Mouse (Mus musculus): ENCODE measurements around the gene Otor. TPM values are rescaled to one million over a fixed set of nuclear protein-coding genes. Genes with fewer than 3 reads are reported as not detected.
A peak's percentile ranks its signal among the peaks of the same experiment; 100 is the strongest.

The Otor gene
- polyA plus RNA-seq (2012; fragmentation: generic; extraction: Trizol): not detected

DNA sequence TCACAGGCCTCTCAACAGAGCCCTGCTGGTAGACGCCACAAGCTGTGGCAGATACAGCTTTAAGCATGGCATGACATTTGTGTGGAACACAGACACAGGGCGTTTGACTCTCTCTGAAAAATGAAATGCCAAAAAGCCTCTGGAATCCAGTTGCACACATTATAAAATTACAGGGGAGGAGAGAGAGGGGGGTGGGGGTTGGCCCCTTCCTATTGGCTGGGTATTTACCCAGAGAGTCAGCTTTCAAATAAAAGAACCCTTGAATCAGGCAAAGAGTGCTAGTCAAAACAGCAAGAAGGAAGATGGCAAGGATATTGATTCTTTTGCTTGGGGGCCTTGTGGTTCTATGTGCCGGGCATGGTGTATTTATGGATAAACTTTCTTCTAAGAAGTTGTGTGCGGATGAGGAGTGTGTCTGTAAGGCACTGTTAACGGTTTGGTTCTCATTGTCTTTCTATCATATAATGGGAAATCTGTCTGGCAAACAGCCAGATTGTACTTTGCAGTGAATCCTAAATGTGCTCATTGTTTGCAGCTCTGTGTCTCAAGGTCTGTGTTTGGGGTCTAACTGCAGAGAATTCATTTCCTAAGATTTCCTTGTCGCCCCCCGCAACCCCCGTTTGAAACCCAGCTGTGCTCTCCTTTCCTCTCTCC is at the start of gene Otor:
Gene Otor (plus strand): TSS at position 276 of the 654 bp plus-strand sequence.
- H3K4me2 ChIP-seq (ENCODE audit: low read depth): no peak within 1 kb of the TSS

DNA sequence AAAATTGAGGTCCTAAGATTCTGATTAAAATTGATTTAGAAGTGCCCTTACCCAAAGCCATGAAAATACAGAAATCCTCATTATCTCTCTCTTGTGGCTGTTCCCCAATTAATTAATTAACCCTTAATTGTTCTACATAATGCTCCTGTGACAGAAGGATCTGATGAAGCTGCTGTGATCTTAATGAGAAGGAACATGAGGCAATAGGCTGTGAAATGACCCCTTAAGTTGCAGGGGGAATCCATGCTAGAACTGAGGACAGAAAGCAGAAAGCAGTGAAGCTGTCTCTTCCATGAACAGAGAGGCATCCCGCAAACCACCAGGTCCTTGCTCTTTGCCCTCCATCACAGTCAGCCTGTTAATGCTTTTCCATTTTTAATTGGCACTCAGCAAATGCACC is 47.0 kb upstream of the Otor start:
- no peak overlapping the region for H3ac ChIP-seq (ENCODE audit: control insufficient read depth, insufficient read length)
- H3K27me3 ChIP-seq (ENCODE audit: control insufficient read depth, insufficient read depth, insufficient read length): peaks cover 5% of the 10 kb centered on the region
- no peaks in the 10 kb centered on the region for H3K36me3 ChIP-seq (ENCODE audit: control insufficient read depth, insufficient read depth)
- TF ChIP-seq MYOG (IDR thresholded peaks at IDR 0.05; ENCODE audit: control insufficient read depth in 1 of 3, insufficient read depth in 1 of 3, insufficient read length in 2 of 3, low read depth in 2 of 3) (no peak), TCF3 (IDR thresholded peaks at IDR 0.05; ENCODE audit: insufficient read length, low read depth) (no peak), CEBPB (IDR thresholded peaks at IDR 0.05; ENCODE audit: insufficient read depth, poor library complexity, severe bottlenecking) (no peak), E2F4 (IDR thresholded peaks at IDR 0.05; ENCODE audit: insufficient read depth) (no peak), MAX (IDR thresholded peaks at IDR 0.05; ENCODE audit: low read depth) (no peak), SRF (IDR thresholded peaks at IDR 0.05; ENCODE audit: control insufficient read depth, insufficient read length, low read depth) (no peak), USF1 (IDR thresholded peaks at IDR 0.05; ENCODE audit: low read depth) (no peak), POLR2AphosphoS2 (IDR thresholded peaks at IDR 0.05; ENCODE audit: insufficient read length, low read depth) (no peak), TCF12 (IDR thresholded peaks at IDR 0.05; ENCODE audit: insufficient read depth, poor library complexity, severe bottlenecking) (no peak), REST (IDR thresholded peaks at IDR 0.05; ENCODE audit: insufficient read depth, insufficient read length) (no peak), POLR2A (IDR thresholded peaks at IDR 0.05; ENCODE audit: insufficient read length, low read depth) (no peak), MYOD1 (IDR thresholded peaks at IDR 0.05; ENCODE audit: control insufficient read depth in 1 of 3, insufficient read length in 2 of 3, low read depth in 2 of 3) (no peak)
- no peak overlapping the region for H3K4me2 ChIP-seq (ENCODE audit: low read depth)
- no peaks in the 10 kb centered on the region for H3K79me2 ChIP-seq (ENCODE audit: control insufficient read depth, insufficient read depth)
- no peak overlapping the region for H3K4me3 ChIP-seq

More for the DNA sequence above, at the start of gene Otor:
- Histone ChIP-seq H3K27me3 (ENCODE audit: control insufficient read depth, insufficient read depth, insufficient read length) (no peaks in the 10 kb centered on the region), H3ac (ENCODE audit: control insufficient read depth, insufficient read length) (no peak within 1 kb of the TSS), H3K4me3 (no peak within 1 kb of the TSS), H3K36me3 (ENCODE audit: control insufficient read depth, insufficient read depth) (no peaks in the 10 kb centered on the region), H3K79me2 (ENCODE audit: control insufficient read depth, insufficient read depth) (no peaks in the 10 kb centered on the region)
- TF ChIP-seq TCF3 (IDR thresholded peaks at IDR 0.05; ENCODE audit: insufficient read length, low read depth): no peak
- TF ChIP-seq POLR2AphosphoS2 (IDR thresholded peaks at IDR 0.05; ENCODE audit: insufficient read length, low read depth): no peak
- no peak for TF ChIP-seq TCF12 (IDR thresholded peaks at IDR 0.05; ENCODE audit: insufficient read depth, poor library complexity, severe bottlenecking)

DNA sequence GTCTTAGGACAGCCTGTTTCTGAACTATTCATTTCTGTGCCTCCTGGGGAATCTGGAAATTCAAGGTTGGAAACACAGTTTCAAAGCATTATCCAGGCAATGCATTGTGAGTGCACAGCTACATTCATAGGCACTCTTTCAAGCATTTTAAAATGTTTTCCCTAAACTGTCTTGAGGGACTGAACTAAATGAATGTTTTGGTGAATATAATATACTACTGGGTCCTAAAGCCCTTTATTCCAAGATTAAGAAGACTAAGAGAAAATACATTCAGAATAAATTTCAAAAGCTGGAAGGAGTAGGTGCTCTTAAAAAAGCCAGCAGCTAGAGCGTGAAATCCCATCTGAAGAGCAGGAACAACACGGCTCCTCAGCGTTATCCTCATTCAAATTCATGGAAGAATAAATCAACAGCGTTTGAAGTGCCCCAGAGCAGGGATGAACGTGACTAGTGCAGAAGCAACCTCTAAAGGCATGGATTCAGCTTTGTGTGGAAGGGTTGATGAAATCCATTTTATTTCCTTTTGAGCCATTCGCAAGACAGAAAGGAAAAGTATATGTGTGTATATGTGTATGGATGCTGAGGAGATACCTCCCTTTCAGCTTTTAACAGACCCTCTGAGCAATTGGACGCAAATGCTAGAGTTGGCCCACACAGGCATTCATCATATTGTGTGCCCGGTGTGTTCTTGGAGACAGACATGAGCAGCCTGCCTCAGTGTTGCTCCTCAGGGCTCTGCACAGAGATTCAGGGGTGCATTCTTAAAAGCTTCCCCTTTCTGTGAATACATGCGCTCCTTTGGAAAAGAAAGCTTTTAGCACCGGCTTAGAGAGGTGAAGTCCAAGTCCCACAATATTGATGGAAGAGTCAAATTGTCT is 45.7 kb upstream of the Otor start:
- H3K4me2 ChIP-seq (ENCODE audit: low read depth): no peak overlapping the region
- no peaks in the 10 kb centered on the region for H3K36me3 ChIP-seq (ENCODE audit: control insufficient read depth, insufficient read depth)
- peaks cover 5% of the 10 kb centered on the region for H3K27me3 ChIP-seq (ENCODE audit: control insufficient read depth, insufficient read depth, insufficient read length)
- no peak overlapping the region for H3ac ChIP-seq (ENCODE audit: control insufficient read depth, insufficient read length)
- H3K79me2 ChIP-seq (ENCODE audit: control insufficient read depth, insufficient read depth): no peaks in the 10 kb centered on the region
- TF ChIP-seq MYOD1 (IDR thresholded peaks at IDR 0.05; ENCODE audit: control insufficient read depth in 1 of 3, insufficient read length in 2 of 3, low read depth in 2 of 3) (no peak), MYOG (IDR thresholded peaks at IDR 0.05; ENCODE audit: control insufficient read depth in 1 of 3, insufficient read depth in 1 of 3, insufficient read length in 2 of 3, low read depth in 2 of 3) (no peak), CEBPB (IDR thresholded peaks at IDR 0.05; ENCODE audit: insufficient read depth, poor library complexity, severe bottlenecking) (no peak), REST (IDR thresholded peaks at IDR 0.05; ENCODE audit: insufficient read depth, insufficient read length) (no peak), SRF (IDR thresholded peaks at IDR 0.05; ENCODE audit: control insufficient read depth, insufficient read length, low read depth) (no peak), POLR2AphosphoS2 (IDR thresholded peaks at IDR 0.05; ENCODE audit: insufficient read length, low read depth) (no peak), USF1 (IDR thresholded peaks at IDR 0.05; ENCODE audit: low read depth) (no peak)
- no peak overlapping the region for H3K4me3 ChIP-seq

DNA sequence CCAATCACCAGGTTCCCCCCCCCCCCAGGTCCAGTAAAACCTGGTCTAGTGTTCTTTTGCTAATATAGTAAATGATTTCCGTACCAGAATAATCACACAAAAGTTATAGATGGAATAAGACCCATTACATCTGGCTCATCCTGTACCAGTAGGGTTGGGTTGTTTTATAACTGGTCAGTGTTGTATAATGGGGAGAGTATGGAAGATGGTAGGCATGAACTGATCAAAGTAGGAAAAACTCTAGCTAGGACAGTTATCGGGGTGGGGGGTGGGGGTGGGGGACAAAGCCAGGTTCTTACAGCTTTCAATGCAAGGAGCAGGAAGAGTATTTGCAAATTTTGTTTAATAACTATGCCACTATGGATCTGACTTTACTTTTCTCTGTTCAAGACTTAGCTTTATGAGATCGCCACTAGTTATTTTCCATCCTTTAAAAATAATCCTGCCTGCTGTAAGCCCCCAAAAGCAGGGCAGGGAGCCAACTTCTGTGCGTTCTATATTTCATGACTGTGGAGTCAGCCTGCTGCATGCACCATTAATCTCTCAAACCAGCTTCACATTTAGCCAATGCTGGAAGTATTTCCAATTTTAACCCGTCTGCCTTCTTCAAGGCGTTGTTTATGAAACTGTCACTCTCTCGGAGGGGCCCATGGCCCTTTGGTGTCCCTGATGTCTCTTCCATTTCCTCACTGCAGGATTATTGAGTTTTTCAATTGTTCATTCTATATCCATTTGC is 43.8 kb upstream of the Otor start:
- Histone ChIP-seq H3K4me2 (ENCODE audit: low read depth) (peak overlapping the region; percentile 70), H3K79me2 (ENCODE audit: control insufficient read depth, insufficient read depth) (no peaks in the 10 kb centered on the region), H3K4me3 (no peak overlapping the region), H3K36me3 (ENCODE audit: control insufficient read depth, insufficient read depth) (no peaks in the 10 kb centered on the region), H3ac (ENCODE audit: control insufficient read depth, insufficient read length) (no peak overlapping the region), H3K27me3 (ENCODE audit: control insufficient read depth, insufficient read depth, insufficient read length) (peaks cover 5% of the 10 kb centered on the region)
- no peak for TF ChIP-seq MAX (IDR thresholded peaks at IDR 0.05; ENCODE audit: low read depth)
- TF ChIP-seq E2F4 (IDR thresholded peaks at IDR 0.05; ENCODE audit: insufficient read depth): no peak
- no peak for TF ChIP-seq SRF (IDR thresholded peaks at IDR 0.05; ENCODE audit: control insufficient read depth, insufficient read length, low read depth)
- no peak for TF ChIP-seq CEBPB (IDR thresholded peaks at IDR 0.05; ENCODE audit: insufficient read depth, poor library complexity, severe bottlenecking)
- TF ChIP-seq TCF12 (IDR thresholded peaks at IDR 0.05; ENCODE audit: insufficient read depth, poor library complexity, severe bottlenecking): no peak
- no peak for TF ChIP-seq MYOD1 (IDR thresholded peaks at IDR 0.05; ENCODE audit: control insufficient read depth in 1 of 3, insufficient read length in 2 of 3, low read depth in 2 of 3)
- TF ChIP-seq TCF3 (IDR thresholded peaks at IDR 0.05; ENCODE audit: insufficient read length, low read depth): no peak
- no peak for TF ChIP-seq USF1 (IDR thresholded peaks at IDR 0.05; ENCODE audit: low read depth)
- no peak for TF ChIP-seq POLR2A (IDR thresholded peaks at IDR 0.05; ENCODE audit: insufficient read length, low read depth)
- no peak for TF ChIP-seq MYOG (IDR thresholded peaks at IDR 0.05; ENCODE audit: control insufficient read depth in 1 of 3, insufficient read depth in 1 of 3, insufficient read length in 2 of 3, low read depth in 2 of 3)

Measured in myocyte (in vitro differentiated cells).